Mouse (Mus musculus) left cerebral cortex, postnatal 36 days (tissue): ENCODE measurements around the gene Tmem176b. TPM values are rescaled to one million over a fixed set of nuclear protein-coding genes. Genes with fewer than 3 reads are reported as not detected.

Experiments used
- DNase-seq, 2 experiments: peaks; one replicate each; pipeline ENCODE4 v3.0.0; 2021 to 2022; ENCODE audit warnings: low spot score in 2 of 2, mixed read lengths in 1 of 2
- intact Hi-C: fragments of 180-260 bp; cut with DNase I; formaldehyde crosslinking; loops from one replicate; pipeline ENCODE4 v1.15.1; 2025
- total RNA-seq, 2 experiments: library from RNA; stranded (reverse); gene quantifications; 2 replicates each; pipeline ENCODE4 v1.2.3; 2021

Tmem176b gene
- total RNA-seq, 2 experiments from 2014 or later = 46.4 to 49.6 TPM

GRCm38 (mm10) chr6:48809494-48810219 is 31.6 kb downstream of the Tmem176b start:
- intact Hi-C loops = no loop called here
- DNase-seq = no peak

- intact Hi-C loops = no loop called here
- DNase-seq = no peak
Observed at GRCm38 (mm10) chr6:48806746-48807145, 34.5 kb downstream of the Tmem176b start.

- intact Hi-C loops = no loop called here
- DNase-seq = no peak
Observed at GRCm38 (mm10) chr6:48804346-48804745, 37.0 kb downstream of the Tmem176b start.

- intact Hi-C loops = no loop called here
Observed at GRCm38 (mm10) chr6:48803406-48804051, 37.8 kb downstream of the Tmem176b start.

GRCm38 (mm10) chr6:48801897-48802296 is 39.4 kb downstream of the Tmem176b start:
- no peak for DNase-seq
- intact Hi-C loops = no loop called here

More at GRCm38 (mm10) chr6:48803406-48804051, 37.8 kb downstream of the Tmem176b start:
- DNase-seq = no peak

GRCm38 (mm10) chr6:48787867-48788266 is 53.4 kb downstream of the Tmem176b start:
- no peak for DNase-seq
- intact Hi-C loops = no loop called here

- no peak for DNase-seq
- intact Hi-C loops = no loop called here
Observed at GRCm38 (mm10) chr6:48785601-48786000, 55.7 kb downstream of the Tmem176b start.

GRCm38 (mm10) chr6:48785189-48785588 is 56.1 kb downstream of the Tmem176b start:
- intact Hi-C loops = no loop called here

GRCm38 (mm10) chr6:48784406-48784805 is 56.9 kb downstream of the Tmem176b start:
- no peak for DNase-seq
- intact Hi-C loops = no loop called here

More at GRCm38 (mm10) chr6:48785189-48785588, 56.1 kb downstream of the Tmem176b start:
- DNase-seq = no peak

Other genes with a start within 250 kb of the Tmem176b start
- 10 to 100 TPM; 51.8 to 59.8 TPM for gene Repin1, start 247.6 kb downstream of the Tmem176b start, total RNA-seq
- gene Gm44965, start 247.6 kb downstream of the Tmem176b start, total RNA-seq = not detected
- gene Zfp775, start 239.4 kb downstream of the Tmem176b start, total RNA-seq = 1 to 10 TPM; 6.6 to 7.6 TPM
- gene AI854703, start 214.7 kb downstream of the Tmem176b start, total RNA-seq = 10 to 100 TPM; 15.9 to 18.0 TPM
- gene Gimap8, start 194.3 kb downstream of the Tmem176b start, total RNA-seq = under 1 TPM; 0.74 to 0.95 TPM
- gene Gimap9, start 165.4 kb downstream of the Tmem176b start, total RNA-seq = under 1 TPM; 0.37 to 0.57 TPM
- under 1 TPM in 1 of 2 experiments, not detected in 1; 0.54 TPM for gene Gimap4, start 156.9 kb downstream of the Tmem176b start, total RNA-seq
- 1 to 10 TPM; 4.8 to 5.9 TPM for gene Gimap6, start 133.3 kb downstream of the Tmem176b start, total RNA-seq
- not detected for gene Gm28053, start 122.9 kb downstream of the Tmem176b start, total RNA-seq
- gene Gimap7, start 122.9 kb downstream of the Tmem176b start, total RNA-seq = not detected
- 1 to 10 TPM; 1.9 to 3.1 TPM for gene Gimap1, start 102.4 kb downstream of the Tmem176b start, total RNA-seq
- 1 to 10 TPM in 1 of 2 experiments, under 1 TPM in 1; 0.96 to 1.1 TPM for gene Gimap5, start 95.3 kb downstream of the Tmem176b start, total RNA-seq
- gene Gimap3, start 70.6 kb downstream of the Tmem176b start, total RNA-seq = not detected
- gene Tmem176a, start 577 bp downstream of the Tmem176b start, total RNA-seq = 10 to 100 TPM; 29.4 to 31.1 TPM
- not detected for gene Aoc1, start 31.4 kb upstream of the Tmem176b start, total RNA-seq
- gene 1600015I10Rik, start 88.4 kb upstream of the Tmem176b start, total RNA-seq = not detected
- gene Doxl2, start 133.5 kb upstream of the Tmem176b start, total RNA-seq = not detected
- not detected for gene Svs1, start 145.4 kb upstream of the Tmem176b start, total RNA-seq
- 1 to 10 TPM; 1.1 to 1.8 TPM for gene Gpnmb, start 195.1 kb upstream of the Tmem176b start, total RNA-seq
- 10 to 100 TPM; 30.4 to 32.0 TPM for gene Malsu1, start 232.3 kb upstream of the Tmem176b start, total RNA-seq